Mouse (Mus musculus): ENCODE results near the gene Wrap53. TPM values are rescaled to one million over a fixed set of nuclear protein-coding genes. Genes with fewer than 3 reads are reported as not detected.
A peak's percentile ranks its signal among the peaks of the same experiment; 100 is the strongest.

Gene Wrap53
- polyA plus RNA-seq, 2 experiments from 2014 or later, result 25.6 to 27.6 TPM

GRCm38 (mm10) chr11:69600098-69600497 lies 20.0 kb upstream of the Wrap53 start:
- ATAC-seq, result no peak

DNA sequence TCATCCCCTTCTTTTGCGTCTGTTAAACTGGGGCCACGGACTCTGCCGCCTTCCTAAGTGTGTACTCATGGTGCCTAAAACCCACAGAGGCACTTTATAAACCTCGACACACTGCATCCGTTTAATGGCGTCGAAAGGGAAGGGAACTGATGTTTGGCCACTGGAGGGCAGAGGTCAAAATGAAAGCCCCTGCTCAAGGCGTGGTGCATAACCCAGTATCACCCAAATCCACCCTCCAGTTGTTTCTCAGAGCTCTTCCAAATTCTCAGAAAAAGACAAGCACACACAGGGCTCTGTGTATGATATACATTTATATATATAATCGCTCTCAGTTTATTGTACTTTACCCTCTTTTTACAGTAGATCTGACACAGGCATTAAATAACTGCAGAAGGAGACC lies 19.4 kb upstream of the Wrap53 start:
- ATAC-seq, result no peak

DNA sequence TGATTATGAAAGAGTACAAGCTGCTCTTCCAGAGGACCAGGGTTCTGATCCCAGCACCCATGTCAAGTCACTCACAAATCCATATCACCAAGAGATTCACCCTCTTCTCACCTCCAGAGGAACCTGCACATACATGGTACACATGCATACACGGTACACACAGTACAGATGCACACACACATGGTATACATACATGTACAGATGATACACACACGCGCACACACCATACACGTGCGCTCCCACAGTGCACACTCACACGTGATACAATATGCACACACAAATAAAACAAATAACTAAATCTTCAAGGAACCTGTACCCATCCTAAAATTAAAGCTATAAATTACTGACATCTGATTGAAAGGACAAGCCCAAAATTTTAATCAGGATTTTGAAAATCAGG lies 14.8 kb upstream of the Wrap53 start:
- ATAC-seq, result no peak

DNA sequence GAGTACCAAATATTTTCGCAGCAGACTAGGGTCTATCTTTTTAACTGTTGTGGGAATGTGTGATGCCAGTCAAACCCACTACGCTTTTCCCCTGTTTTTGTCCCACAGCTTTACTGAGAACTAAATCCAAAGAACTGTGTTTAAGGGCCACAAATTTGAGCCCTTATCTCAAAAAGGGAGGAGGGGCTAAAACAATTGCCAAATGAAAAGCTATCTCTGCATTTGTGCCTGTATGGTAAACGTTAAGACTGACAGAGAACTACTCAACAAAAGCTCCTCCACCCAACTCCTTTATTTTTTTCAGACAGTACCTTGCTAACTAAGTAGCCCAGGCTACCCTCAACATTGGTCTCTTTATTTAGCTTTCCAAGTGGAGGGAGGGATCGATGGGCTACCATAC lies 12.7 kb upstream of the Wrap53 start:
- no peak for ATAC-seq

GRCm38 (mm10) chr11:69591899-69592637 lies 12.0 kb upstream of the Wrap53 start:
- no peak for ATAC-seq

GRCm38 (mm10) chr11:69591424-69591823 lies 11.4 kb upstream of the Wrap53 start:
- ATAC-seq, result no peak

DNA sequence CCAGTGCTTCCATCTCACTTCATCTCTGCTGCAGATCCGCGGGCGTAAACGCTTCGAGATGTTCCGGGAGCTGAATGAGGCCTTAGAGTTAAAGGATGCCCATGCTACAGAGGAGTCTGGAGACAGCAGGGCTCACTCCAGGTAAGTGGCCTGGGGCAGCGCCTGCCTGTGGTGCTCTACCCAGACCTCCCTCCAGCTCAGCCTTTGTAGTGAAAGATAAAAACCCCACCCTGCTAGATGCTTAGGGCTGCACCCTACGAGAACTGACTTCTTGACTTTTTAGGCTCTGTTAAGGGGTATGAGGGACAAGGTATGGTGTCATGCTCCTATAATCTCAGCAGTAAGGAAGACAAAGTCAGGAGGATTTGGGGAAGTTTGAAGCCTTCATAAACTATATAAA lies 10.6 kb upstream of the Wrap53 start:
- no peak for ATAC-seq

- ATAC-seq, result no peak
Observed at GRCm38 (mm10) chr11:69589207-69589834, 9.3 kb upstream of the Wrap53 start.

DNA sequence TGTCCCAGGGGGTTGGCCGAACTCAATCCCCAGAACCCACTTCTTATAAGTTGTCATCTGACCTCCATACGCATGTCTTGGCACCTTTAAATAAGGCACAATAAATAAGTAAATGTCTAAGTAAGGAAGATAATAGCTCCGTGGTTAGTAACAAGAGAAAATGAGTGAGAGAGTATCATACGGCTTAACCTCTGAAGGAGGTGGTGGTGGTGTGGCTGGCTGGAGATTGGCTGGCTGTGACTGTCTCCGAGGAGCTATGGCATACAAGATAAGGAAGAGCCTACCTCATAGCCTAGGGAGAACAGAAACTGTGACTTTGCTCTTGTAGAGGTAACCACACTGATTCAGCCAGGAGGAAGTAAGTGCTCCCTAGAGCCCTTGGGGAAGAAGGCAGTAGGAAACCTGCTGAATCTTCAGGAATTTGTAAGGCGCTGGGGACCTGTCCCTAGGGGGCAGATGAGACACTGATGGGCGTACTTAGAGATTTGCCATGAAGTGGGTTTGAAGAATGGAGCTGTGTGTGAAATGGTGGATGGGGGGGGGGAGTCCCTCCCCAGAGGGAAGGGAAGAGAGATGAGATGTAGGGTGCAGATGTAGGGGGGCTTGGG lies 5.8 kb upstream of the Wrap53 start:
- no peak for ATAC-seq

GRCm38 (mm10) chr11:69584937-69585336 lies 4.9 kb upstream of the Wrap53 start:
- ATAC-seq, result no peak

GRCm38 (mm10) chr11:69584008-69584407 lies 4.0 kb upstream of the Wrap53 start:
- no peak for ATAC-seq

DNA sequence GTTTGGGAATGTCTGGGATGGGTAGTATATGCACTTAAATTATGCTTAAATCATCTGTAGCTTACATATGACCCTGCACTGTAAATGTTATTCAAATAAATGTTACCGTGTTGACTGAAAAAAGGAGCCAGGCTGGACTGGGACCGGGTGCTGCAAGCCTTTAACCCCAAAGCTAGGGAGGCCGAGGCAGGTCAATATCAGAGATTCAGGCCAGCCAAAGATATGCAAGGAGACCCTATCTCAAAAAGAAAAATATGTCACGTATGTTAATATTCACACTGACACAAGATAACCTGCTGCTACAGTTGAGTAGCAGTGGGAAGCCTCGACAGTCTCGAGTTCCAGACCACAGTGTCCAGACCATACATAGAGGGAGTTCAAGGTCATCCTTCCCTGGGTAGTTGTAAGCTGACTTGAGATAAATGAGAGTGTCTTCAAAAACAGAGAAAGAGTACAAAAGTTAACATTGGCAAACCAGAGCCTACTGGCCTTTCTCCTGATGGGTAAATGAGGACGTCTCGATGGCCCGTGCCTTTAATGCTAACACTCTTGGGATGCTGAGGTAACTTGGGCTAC lies 2.3 kb upstream of the Wrap53 start:
- ATAC-seq, result no peak

- ATAC-seq, result no peak
Observed at GRCm38 (mm10) chr11:69581814-69582213, 1.8 kb upstream of the Wrap53 start.

GRCm38 (mm10) chr11:69581147-69581688 lies 1.2 kb upstream of the Wrap53 start:
- ATAC-seq, result peak; percentile 66

DNA sequence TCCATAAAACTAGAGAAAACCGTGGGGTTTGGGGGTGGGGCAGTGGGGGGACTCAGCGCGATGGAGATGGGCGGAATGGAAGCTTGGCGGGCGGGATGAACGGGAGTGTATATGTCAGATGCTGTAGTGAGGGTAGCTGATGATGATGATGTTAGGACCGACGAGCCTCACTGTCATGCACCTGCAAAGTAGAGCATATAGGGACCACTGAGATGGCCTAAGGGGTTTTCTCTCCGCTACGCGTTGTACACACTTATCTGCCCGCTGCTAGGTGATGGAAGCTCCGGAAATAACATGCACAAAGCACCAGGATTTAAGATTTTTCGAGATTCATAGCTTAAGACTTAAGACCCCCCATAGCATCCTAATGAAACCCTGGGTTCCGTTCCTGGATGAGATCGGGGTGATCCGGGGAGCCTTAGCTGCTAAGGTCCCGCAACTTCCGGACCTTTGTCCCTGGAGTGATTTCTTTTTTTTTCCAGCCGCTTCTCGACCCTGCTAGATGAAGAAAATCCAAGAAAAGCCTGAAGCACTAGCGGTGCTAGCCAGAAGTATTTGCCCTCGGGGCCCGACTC lies 604 bp upstream of the Wrap53 start:
- no peak for ATAC-seq

GRCm38 (mm10) chr11:69579128-69580017 lies 682 bp downstream of the Wrap53 start:
- ATAC-seq, result peak; percentile 53

DNA sequence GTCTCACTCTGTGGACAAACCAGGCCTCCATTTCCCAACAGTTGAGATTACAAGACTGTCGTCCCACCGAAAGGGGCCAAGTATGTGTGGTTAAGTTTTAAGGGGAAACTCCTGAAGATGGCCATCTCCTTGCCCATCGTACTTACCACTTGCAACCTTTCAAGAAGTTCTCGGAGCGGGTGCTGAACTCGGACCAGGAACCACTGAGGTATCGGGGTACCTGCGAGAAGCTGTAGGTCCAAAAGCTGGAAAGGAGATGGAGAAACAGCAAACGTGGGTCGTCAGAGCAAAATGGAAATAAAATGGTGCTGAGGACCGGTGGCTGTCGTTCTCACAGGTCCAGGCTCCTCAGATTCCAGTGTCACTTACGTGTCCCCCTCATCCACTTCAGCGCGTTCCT lies 1.8 kb downstream of the Wrap53 start:
- no peak for ATAC-seq

DNA sequence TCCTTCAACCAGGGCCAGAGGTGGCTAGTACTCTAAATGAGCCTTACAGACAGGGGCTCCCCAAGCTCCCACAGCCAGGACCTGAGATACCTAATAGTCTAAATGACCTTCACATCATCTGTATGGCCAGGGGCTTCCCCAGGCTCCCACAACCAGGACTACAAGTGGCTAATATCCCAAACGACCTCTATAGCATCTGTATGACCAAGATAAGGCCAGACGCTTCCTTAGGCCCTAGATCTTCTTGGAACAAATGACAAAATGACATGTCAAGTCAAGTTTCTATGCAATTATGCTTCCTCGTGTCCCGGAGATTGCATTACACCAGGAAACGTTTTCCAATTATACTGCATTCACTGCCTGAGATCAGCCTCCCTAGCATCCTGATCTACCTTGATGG lies 3.7 kb downstream of the Wrap53 start:
- ATAC-seq, result no peak

GRCm38 (mm10) chr11:69575220-69575619 lies 4.8 kb downstream of the Wrap53 start:
- no peak for ATAC-seq

DNA sequence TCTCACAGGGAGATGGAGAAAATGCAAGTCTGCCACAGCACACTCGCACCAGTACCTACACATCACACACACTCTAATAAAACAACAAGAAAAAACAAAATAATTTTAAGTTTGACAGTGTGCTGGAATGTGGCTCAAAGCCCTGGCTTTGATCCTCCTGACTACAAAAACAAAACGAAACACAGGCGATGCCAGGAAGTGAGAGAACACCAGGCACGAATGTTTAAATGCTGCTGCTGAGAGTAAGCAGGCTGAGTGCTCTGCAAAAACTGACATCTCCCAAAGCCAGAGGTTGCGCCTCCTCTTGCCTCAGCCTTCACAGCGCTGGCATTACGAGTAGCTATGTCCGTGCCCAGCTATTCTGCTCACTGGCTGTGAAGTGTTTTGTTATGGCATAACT lies 14.9 kb downstream of the Wrap53 start:
- no peak for ATAC-seq

DNA sequence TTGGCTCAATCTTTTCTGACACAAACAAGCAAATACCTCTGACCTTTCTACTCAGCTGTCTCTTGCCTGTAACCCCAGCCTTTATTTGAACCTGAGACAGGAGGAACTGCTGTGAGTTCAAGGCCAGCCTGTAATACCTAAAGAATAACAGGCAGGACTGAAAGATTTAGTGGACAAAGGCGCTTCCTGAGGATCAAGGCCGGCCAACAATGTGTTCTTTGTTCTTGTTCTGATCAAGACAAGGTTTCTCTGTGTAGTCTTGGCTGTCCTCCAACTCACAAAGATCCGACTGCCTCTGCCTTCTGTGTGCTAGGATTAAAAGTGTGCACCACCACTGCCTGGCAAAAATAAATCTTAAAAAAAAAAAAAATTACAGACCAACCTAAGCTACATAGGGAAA lies 15.7 kb downstream of the Wrap53 start:
- ATAC-seq, result no peak

DNA sequence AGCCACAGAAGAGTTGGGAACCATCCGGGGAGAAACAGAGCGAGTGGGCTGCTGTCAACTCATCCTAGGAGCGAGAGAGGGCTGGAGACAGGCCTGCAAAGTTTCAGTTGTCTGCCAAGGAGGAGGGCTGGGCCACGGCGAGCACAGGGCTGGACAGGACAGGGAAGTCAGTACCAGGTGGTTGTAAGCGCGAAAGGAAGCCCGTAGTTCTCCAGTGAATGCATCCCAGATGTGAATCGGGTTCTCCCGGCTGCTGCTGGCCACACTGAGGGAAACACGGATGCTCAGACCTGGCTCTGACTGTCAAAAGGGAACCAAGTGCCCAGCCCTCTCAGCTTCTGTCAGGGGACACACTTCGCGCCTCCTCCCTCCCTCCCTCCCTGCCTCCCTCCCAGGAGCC lies 16.7 kb downstream of the Wrap53 start:
- no peak for ATAC-seq
